Mouse (Mus musculus): Measurements from ENCODE around the gene Cep57l1. TPM values are rescaled to one million over a fixed set of nuclear protein-coding genes. Genes with fewer than 3 reads are reported as not detected.
"Not testable (repeated sequence)": the region's sequence is repeated elsewhere in the genome, so short reads cannot be mapped to it uniquely, and the experiment has no call there.

Gene Cep57l1
- polyA plus RNA-seq, 1 experiment from 2014 or later: 26.4 TPM

GRCm38 (mm10) chr10:41820401-41820800 is 10.7 kb upstream of the Cep57l1 start:
- DNase-seq (ENCODE audit: low spot score, missing footprints) (peak; percentile 62), ATAC-seq (ENCODE audit: low FRiP score) (no peak)

GRCm38 (mm10) chr10:41819307-41819706 is 9.6 kb upstream of the Cep57l1 start:
- no peaks in the 10 kb centered on the region for H3K9me3 ChIP-seq (ENCODE audit: control insufficient read depth, low read length)
- no peak for ATAC-seq (ENCODE audit: low FRiP score)
- H3K27ac ChIP-seq (ENCODE audit: low read depth, low read length): no peak overlapping the region
- no peaks in the 10 kb centered on the region for H3K27me3 ChIP-seq (ENCODE audit: control insufficient read depth, insufficient read depth, low read length)
- H3K36me3 ChIP-seq (ENCODE audit: control insufficient read depth, insufficient read depth, low read length): no peaks in the 10 kb centered on the region
- H3K4me3 ChIP-seq (ENCODE audit: low read depth, low read length): no peak overlapping the region
- no peaks in the 10 kb centered on the region for H3K4me1 ChIP-seq (ENCODE audit: control insufficient read depth, insufficient read depth, low read length)
- WGBS: 92% methylated on average over 3 of the region's 3 CpGs
- peak; percentile 39 for DNase-seq (ENCODE audit: low spot score, missing footprints)
- H3K4me2 ChIP-seq: no peak overlapping the region
- no peak overlapping the region for H3K9ac ChIP-seq (ENCODE audit: low read length)

More at GRCm38 (mm10) chr10:41820401-41820800, 10.7 kb upstream of the Cep57l1 start:
- Histone ChIP-seq H3K4me3 (ENCODE audit: low read depth, low read length) (no peak overlapping the region), H3K4me1 (ENCODE audit: control insufficient read depth, insufficient read depth, low read length) (no peaks in the 10 kb centered on the region), H3K36me3 (ENCODE audit: control insufficient read depth, insufficient read depth, low read length) (no peaks in the 10 kb centered on the region), H3K27me3 (ENCODE audit: control insufficient read depth, insufficient read depth, low read length) (no peaks in the 10 kb centered on the region), H3K9me3 (ENCODE audit: control insufficient read depth, low read length) (no peaks in the 10 kb centered on the region), H3K27ac (ENCODE audit: low read depth, low read length) (no peak overlapping the region), H3K4me2 (no peak overlapping the region), H3K9ac (ENCODE audit: low read length) (no peak overlapping the region)
- 91% methylated on average over 5 of the region's 5 CpGs for WGBS

GRCm38 (mm10) chr10:41818733-41819070 is 9.0 kb upstream of the Cep57l1 start:
- H3K9me3 ChIP-seq (ENCODE audit: control insufficient read depth, low read length); H3K27me3 ChIP-seq (ENCODE audit: control insufficient read depth, insufficient read depth, low read length); H3K4me2 ChIP-seq; H3K36me3 ChIP-seq (ENCODE audit: control insufficient read depth, insufficient read depth, low read length); H3K27ac ChIP-seq (ENCODE audit: low read depth, low read length); DNase-seq (ENCODE audit: low spot score, missing footprints); ATAC-seq (ENCODE audit: low FRiP score); H3K9ac ChIP-seq (ENCODE audit: low read length); H3K4me1 ChIP-seq (ENCODE audit: control insufficient read depth, insufficient read depth, low read length); H3K4me3 ChIP-seq (ENCODE audit: low read depth, low read length): not testable (repeated sequence)
- 93% methylated on average over 6 of the region's 6 CpGs for WGBS

- DNase-seq (ENCODE audit: low spot score, missing footprints): peak; percentile 61
- Histone ChIP-seq H3K4me3 (ENCODE audit: low read depth, low read length) (no peak overlapping the region), H3K27me3 (ENCODE audit: control insufficient read depth, insufficient read depth, low read length) (no peaks in the 10 kb centered on the region), H3K9ac (ENCODE audit: low read length) (no peak overlapping the region), H3K27ac (ENCODE audit: low read depth, low read length) (no peak overlapping the region), H3K9me3 (ENCODE audit: control insufficient read depth, low read length) (no peaks in the 10 kb centered on the region), H3K36me3 (ENCODE audit: control insufficient read depth, insufficient read depth, low read length) (no peaks in the 10 kb centered on the region), H3K4me2 (no peak overlapping the region), H3K4me1 (ENCODE audit: control insufficient read depth, insufficient read depth, low read length) (peaks cover 2% of the 10 kb centered on the region; the same call in 1 of the 2 replicates)
- 89% methylated on average over 8 of the region's 8 CpGs for WGBS
- no peak for ATAC-seq (ENCODE audit: low FRiP score)
These were observed 8.5 kb upstream of the Cep57l1 start for GRCm38 (mm10) chr10:41818036-41818732.

GRCm38 (mm10) chr10:41816516-41816915 is 6.8 kb upstream of the Cep57l1 start:
- DNase-seq (ENCODE audit: low spot score, missing footprints) (peak; percentile 6), ATAC-seq (ENCODE audit: low FRiP score) (no peak)
- H3K4me3 ChIP-seq (ENCODE audit: low read depth, low read length): no peak overlapping the region
- H3K4me1 ChIP-seq (ENCODE audit: control insufficient read depth, insufficient read depth, low read length): peaks cover 16% of the 10 kb centered on the region; the same call in 1 of the 2 replicates
- H3K27ac ChIP-seq (ENCODE audit: low read depth, low read length): no peak overlapping the region
- H3K9me3 ChIP-seq (ENCODE audit: control insufficient read depth, low read length): no peaks in the 10 kb centered on the region
- no peak overlapping the region for H3K9ac ChIP-seq (ENCODE audit: low read length)
- H3K27me3 ChIP-seq (ENCODE audit: control insufficient read depth, insufficient read depth, low read length): no peaks in the 10 kb centered on the region
- 87% methylated on average over 5 of the region's 5 CpGs for WGBS
- no peak overlapping the region for H3K4me2 ChIP-seq
- no peaks in the 10 kb centered on the region for H3K36me3 ChIP-seq (ENCODE audit: control insufficient read depth, insufficient read depth, low read length)

- H3K27me3 ChIP-seq (ENCODE audit: control insufficient read depth, insufficient read depth, low read length): no peaks in the 10 kb centered on the region
- H3K4me3 ChIP-seq (ENCODE audit: low read depth, low read length): no peak overlapping the region
- peak; percentile 26 for DNase-seq (ENCODE audit: low spot score, missing footprints)
- no peak overlapping the region for H3K27ac ChIP-seq (ENCODE audit: low read depth, low read length)
- peaks cover 21% of the 10 kb centered on the region; the same call in 1 of the 2 replicates for H3K4me1 ChIP-seq (ENCODE audit: control insufficient read depth, insufficient read depth, low read length)
- ATAC-seq (ENCODE audit: low FRiP score): no peak
- WGBS: 89% methylated on average over 6 of the region's 6 CpGs
- no peaks in the 10 kb centered on the region for H3K36me3 ChIP-seq (ENCODE audit: control insufficient read depth, insufficient read depth, low read length)
- no peaks in the 10 kb centered on the region for H3K9me3 ChIP-seq (ENCODE audit: control insufficient read depth, low read length)
- H3K4me2 ChIP-seq: no peak overlapping the region
- 0 out of 2 replicates have a peak overlapping the region, but pooled peaks have one; percentile 9 for H3K9ac ChIP-seq (ENCODE audit: low read length)
These were observed 4.7 kb upstream of the Cep57l1 start for GRCm38 (mm10) chr10:41814305-41814853.

- Histone ChIP-seq H3K27ac (ENCODE audit: low read depth, low read length) (no peak overlapping the region), H3K9me3 (ENCODE audit: control insufficient read depth, low read length) (no peaks in the 10 kb centered on the region), H3K36me3 (ENCODE audit: control insufficient read depth, insufficient read depth, low read length) (no peaks in the 10 kb centered on the region), H3K27me3 (ENCODE audit: control insufficient read depth, insufficient read depth, low read length) (no peaks in the 10 kb centered on the region), H3K4me1 (ENCODE audit: control insufficient read depth, insufficient read depth, low read length) (peaks cover 21% of the 10 kb centered on the region; the same call in 1 of the 2 replicates), H3K4me2 (peak overlapping the region; percentile 42), H3K9ac (ENCODE audit: low read length) (no peak overlapping the region), H3K4me3 (ENCODE audit: low read depth, low read length) (peak overlapping the region; percentile 12; the same call in 1 of the 2 replicates)
- WGBS: 83% methylated on average over 6 of the region's 6 CpGs
- ATAC-seq (ENCODE audit: low FRiP score) (no peak), DNase-seq (ENCODE audit: low spot score, missing footprints) (no peak)
These were observed 2.9 kb upstream of the Cep57l1 start for GRCm38 (mm10) chr10:41812566-41812965.

- H3K9me3 ChIP-seq (ENCODE audit: control insufficient read depth, low read length): no peaks in the 10 kb centered on the region
- no peak; the same call in 1 of the 2 replicates for ATAC-seq (ENCODE audit: low FRiP score)
- peak overlapping the region; percentile 77 for H3K9ac ChIP-seq (ENCODE audit: low read length)
- H3K36me3 ChIP-seq (ENCODE audit: control insufficient read depth, insufficient read depth, low read length): no peaks in the 10 kb centered on the region
- H3K4me1 ChIP-seq (ENCODE audit: control insufficient read depth, insufficient read depth, low read length): peaks cover 21% of the 10 kb centered on the region; the same call in 1 of the 2 replicates
- H3K27me3 ChIP-seq (ENCODE audit: control insufficient read depth, insufficient read depth, low read length): no peaks in the 10 kb centered on the region
- DNase-seq (ENCODE audit: low spot score, missing footprints): peak; percentile 97
- no peak overlapping the region; the same call in 1 of the 2 replicates for H3K27ac ChIP-seq (ENCODE audit: low read depth, low read length)
- peak overlapping the region; percentile 65 for H3K4me2 ChIP-seq
- WGBS: 1% methylated on average over 36 of the region's 36 CpGs
- H3K4me3 ChIP-seq (ENCODE audit: low read depth, low read length): peak overlapping the region; percentile 70
These were observed 1.1 kb upstream of the Cep57l1 start for GRCm38 (mm10) chr10:41810564-41811455.

Measured in midbrain, embryonic 11.5 days (tissue).